Mouse (Mus musculus): ENCODE results near the gene Borcs5.

DNA sequence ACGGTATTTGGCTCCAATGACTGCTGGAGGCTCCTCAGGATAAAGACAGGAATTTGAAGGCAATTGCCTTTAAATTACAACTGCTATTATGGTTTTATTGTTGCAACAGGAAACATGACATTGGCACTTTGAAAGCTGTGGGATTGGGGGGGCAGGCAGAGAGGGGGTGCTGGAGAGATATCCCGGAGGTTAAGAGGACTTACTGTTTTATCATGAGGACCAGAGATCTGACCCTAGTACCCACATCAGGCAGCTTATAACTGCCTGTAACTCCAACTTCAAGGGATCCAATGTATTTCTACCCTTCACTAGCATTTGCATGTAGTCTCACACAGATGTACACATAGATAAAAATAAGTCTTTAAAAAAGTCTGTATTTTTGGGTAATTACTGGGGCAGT lies 29.2 kb downstream of the Borcs5 start:
- TF ChIP-seq CTCF (IDR thresholded peaks at IDR 0.05; ENCODE audit: low read depth) (no peak), EP300 (IDR thresholded peaks at IDR 0.05; ENCODE audit: low read depth) (no peak)
